Mouse (Mus musculus): ENCODE measurements around the gene Adam19. TPM values are rescaled to one million over a fixed set of nuclear protein-coding genes. Genes with fewer than 3 reads are reported as not detected.

Adam19 gene
- polyA plus RNA-seq, 1 experiment = 51.6 TPM

GRCm38 (mm10) chr11:46069408-46070003 is 13.7 kb downstream of the Adam19 start:
- Histone ChIP-seq H3K9me3 (replicated peaks; ENCODE audit: control insufficient read depth, insufficient read depth, low read length, poor library complexity, severe bottlenecking) (no peaks in the 10 kb centered on the region), H3K27me3 (ENCODE audit: control insufficient read depth, insufficient read depth, low read length, poor library complexity, severe bottlenecking) (no peaks in the 10 kb centered on the region), H3K27ac (ENCODE audit: insufficient read depth, low read length) (peak overlapping the region; percentile 99), H3K4me3 (ENCODE audit: low read depth, low read length) (peak overlapping the region; percentile 42), H3K4me1 (ENCODE audit: control insufficient read depth, insufficient read depth, low read length) (peaks cover 13% of the 10 kb centered on the region), H3K9ac (ENCODE audit: low read depth, poor library complexity, severe bottlenecking) (peak overlapping the region; percentile 70), H3K36me3 (ENCODE audit: control insufficient read depth, insufficient read depth, low read length, poor library complexity, severe bottlenecking) (peaks cover 3% of the 10 kb centered on the region; the same call in 1 of the 2 replicates)
- no peak for TF ChIP-seq POLR2A (IDR thresholded peaks at IDR 0.05; ENCODE audit: insufficient read depth, low read length)
- TF ChIP-seq EP300 (IDR thresholded peaks at IDR 0.05; ENCODE audit: insufficient read depth, low read depth, low read length) = no peak
- TF ChIP-seq CTCF (IDR thresholded peaks at IDR 0.05; ENCODE audit: low read depth, low read length) = no peak

GRCm38 (mm10) chr11:46070161-46070560 is 14.4 kb downstream of the Adam19 start:
- peaks cover 3% of the 10 kb centered on the region; the same call in 1 of the 2 replicates for H3K36me3 ChIP-seq (ENCODE audit: control insufficient read depth, insufficient read depth, low read length, poor library complexity, severe bottlenecking)
- peak overlapping the region; percentile 81 for H3K27ac ChIP-seq (ENCODE audit: insufficient read depth, low read length)
- H3K4me3 ChIP-seq (ENCODE audit: low read depth, low read length) = peak overlapping the region; percentile 42
- TF ChIP-seq CTCF (IDR thresholded peaks at IDR 0.05; ENCODE audit: low read depth, low read length) = no peak
- TF ChIP-seq POLR2A (IDR thresholded peaks at IDR 0.05; ENCODE audit: insufficient read depth, low read length) = no peak
- TF ChIP-seq EP300 (IDR thresholded peaks at IDR 0.05; ENCODE audit: insufficient read depth, low read depth, low read length) = no peak
- H3K27me3 ChIP-seq (ENCODE audit: control insufficient read depth, insufficient read depth, low read length, poor library complexity, severe bottlenecking) = no peaks in the 10 kb centered on the region
- peaks cover 13% of the 10 kb centered on the region for H3K4me1 ChIP-seq (ENCODE audit: control insufficient read depth, insufficient read depth, low read length)
- peak overlapping the region; percentile 70 for H3K9ac ChIP-seq (ENCODE audit: low read depth, poor library complexity, severe bottlenecking)
- H3K9me3 ChIP-seq (replicated peaks; ENCODE audit: control insufficient read depth, insufficient read depth, low read length, poor library complexity, severe bottlenecking) = no peaks in the 10 kb centered on the region; the same call in 1 of the 2 replicates

GRCm38 (mm10) chr11:46070789-46071188 is 15.0 kb downstream of the Adam19 start:
- no peak for TF ChIP-seq POLR2A (IDR thresholded peaks at IDR 0.05; ENCODE audit: insufficient read depth, low read length)
- TF ChIP-seq CTCF (IDR thresholded peaks at IDR 0.05; ENCODE audit: low read depth, low read length) = no peak
- TF ChIP-seq EP300 (IDR thresholded peaks at IDR 0.05; ENCODE audit: insufficient read depth, low read depth, low read length) = no peak
- Histone ChIP-seq H3K27me3 (ENCODE audit: control insufficient read depth, insufficient read depth, low read length, poor library complexity, severe bottlenecking) (no peaks in the 10 kb centered on the region), H3K4me3 (ENCODE audit: low read depth, low read length) (no peak overlapping the region), H3K4me1 (ENCODE audit: control insufficient read depth, insufficient read depth, low read length) (peaks cover 13% of the 10 kb centered on the region), H3K9me3 (replicated peaks; ENCODE audit: control insufficient read depth, insufficient read depth, low read length, poor library complexity, severe bottlenecking) (peaks cover 6% of the 10 kb centered on the region), H3K36me3 (ENCODE audit: control insufficient read depth, insufficient read depth, low read length, poor library complexity, severe bottlenecking) (peaks cover 9% of the 10 kb centered on the region), H3K9ac (ENCODE audit: low read depth, poor library complexity, severe bottlenecking) (no peak overlapping the region), H3K27ac (ENCODE audit: insufficient read depth, low read length) (peak overlapping the region; percentile 56)

GRCm38 (mm10) chr11:46072466-46073060 is 16.8 kb downstream of the Adam19 start:
- TF ChIP-seq CTCF (IDR thresholded peaks at IDR 0.05; ENCODE audit: low read depth, low read length) = no peak
- TF ChIP-seq POLR2A (IDR thresholded peaks at IDR 0.05; ENCODE audit: insufficient read depth, low read length) = no peak
- no peak for TF ChIP-seq EP300 (IDR thresholded peaks at IDR 0.05; ENCODE audit: insufficient read depth, low read depth, low read length)
- Histone ChIP-seq H3K4me3 (ENCODE audit: low read depth, low read length) (no peak overlapping the region), H3K36me3 (ENCODE audit: control insufficient read depth, insufficient read depth, low read length, poor library complexity, severe bottlenecking) (peaks cover 20% of the 10 kb centered on the region), H3K4me1 (ENCODE audit: control insufficient read depth, insufficient read depth, low read length) (peaks cover 10% of the 10 kb centered on the region), H3K27me3 (ENCODE audit: control insufficient read depth, insufficient read depth, low read length, poor library complexity, severe bottlenecking) (no peaks in the 10 kb centered on the region), H3K9ac (ENCODE audit: low read depth, poor library complexity, severe bottlenecking) (no peak overlapping the region), H3K27ac (ENCODE audit: insufficient read depth, low read length) (no peak overlapping the region), H3K9me3 (replicated peaks; ENCODE audit: control insufficient read depth, insufficient read depth, low read length, poor library complexity, severe bottlenecking) (peaks cover 23% of the 10 kb centered on the region)

- peaks cover 26% of the 10 kb centered on the region for H3K36me3 ChIP-seq (ENCODE audit: control insufficient read depth, insufficient read depth, low read length, poor library complexity, severe bottlenecking)
- no peaks in the 10 kb centered on the region for H3K27me3 ChIP-seq (ENCODE audit: control insufficient read depth, insufficient read depth, low read length, poor library complexity, severe bottlenecking)
- no peak overlapping the region for H3K9ac ChIP-seq (ENCODE audit: low read depth, poor library complexity, severe bottlenecking)
- H3K9me3 ChIP-seq (replicated peaks; ENCODE audit: control insufficient read depth, insufficient read depth, low read length, poor library complexity, severe bottlenecking) = peaks cover 27% of the 10 kb centered on the region
- no peak overlapping the region for H3K4me3 ChIP-seq (ENCODE audit: low read depth, low read length)
- peaks cover 10% of the 10 kb centered on the region for H3K4me1 ChIP-seq (ENCODE audit: control insufficient read depth, insufficient read depth, low read length)
- H3K27ac ChIP-seq (ENCODE audit: insufficient read depth, low read length) = no peak overlapping the region
- TF ChIP-seq EP300 (IDR thresholded peaks at IDR 0.05; ENCODE audit: insufficient read depth, low read depth, low read length) = no peak
- no peak for TF ChIP-seq POLR2A (IDR thresholded peaks at IDR 0.05; ENCODE audit: insufficient read depth, low read length)
- TF ChIP-seq CTCF (IDR thresholded peaks at IDR 0.05; ENCODE audit: low read depth, low read length) = no peak
These were observed 17.5 kb downstream of the Adam19 start for GRCm38 (mm10) chr11:46073061-46073849.

Data from ES-Bruce4 (cell line).